Mouse (Mus musculus): ENCODE measurements around the gene Zfp316.

The Zfp316 gene

GRCm38 (mm10) chr5:143275761-143276160 lies 5.9 kb upstream of the Zfp316 start:
- no peak for DNase-seq

GRCm38 (mm10) chr5:143272540-143273330 lies 2.9 kb upstream of the Zfp316 start:
- DNase-seq = no peak

- no peak for DNase-seq
Observed at GRCm38 (mm10) chr5:143272108-143272507, 2.3 kb upstream of the Zfp316 start.

GRCm38 (mm10) chr5:143271642-143272041 lies 1.8 kb upstream of the Zfp316 start:
- no peak for DNase-seq

GRCm38 (mm10) chr5:143270151-143270519 lies 313 bp upstream of the Zfp316 start:
- DNase-seq = no peak

GRCm38 (mm10) chr5:143268985-143269362 lies 848 bp downstream of the Zfp316 start:
- no peak for DNase-seq

- DNase-seq = no peak
Observed at GRCm38 (mm10) chr5:143266794-143267193, 3.0 kb downstream of the Zfp316 start.

GRCm38 (mm10) chr5:143265409-143265808 lies 4.4 kb downstream of the Zfp316 start:
- DNase-seq = no peak

GRCm38 (mm10) chr5:143264689-143265088 lies 5.1 kb downstream of the Zfp316 start:
- no peak for DNase-seq

- no peak for DNase-seq
Observed at GRCm38 (mm10) chr5:143261636-143262035, 8.2 kb downstream of the Zfp316 start.

GRCm38 (mm10) chr5:143255802-143256201 lies 14.0 kb downstream of the Zfp316 start:
- no peak for DNase-seq

GRCm38 (mm10) chr5:143255131-143255519 lies 14.7 kb downstream of the Zfp316 start:
- DNase-seq = no peak

- peak in 1 of 2 experiments; percentile 7 for DNase-seq
Observed at GRCm38 (mm10) chr5:143254487-143255130, 15.2 kb downstream of the Zfp316 start.

- peak in 1 of 2 experiments; percentile 7 for DNase-seq
Observed at GRCm38 (mm10) chr5:143253881-143254486, 15.8 kb downstream of the Zfp316 start.

GRCm38 (mm10) chr5:143253186-143253880 lies 16.5 kb downstream of the Zfp316 start:
- peak in 1 of 2 experiments; percentile 6 for DNase-seq

- no peak for DNase-seq
Observed at GRCm38 (mm10) chr5:143252791-143253185, 17.0 kb downstream of the Zfp316 start.

GRCm38 (mm10) chr5:143252039-143252438 lies 17.8 kb downstream of the Zfp316 start:
- DNase-seq = no peak

- DNase-seq = no peak
Observed at GRCm38 (mm10) chr5:143244926-143245325, 24.9 kb downstream of the Zfp316 start.

GRCm38 (mm10) chr5:143236036-143236435 lies 33.8 kb downstream of the Zfp316 start:
- no peak for DNase-seq

- peak; percentile 78 to 80 for DNase-seq
Observed at GRCm38 (mm10) chr5:143235028-143235693, 34.7 kb downstream of the Zfp316 start, which contains the start of gene Zfp12. Gene Zfp12 (plus strand): TSS chr5:143235163.

- no peak for DNase-seq
Observed at GRCm38 (mm10) chr5:143226790-143227189, 43.0 kb downstream of the Zfp316 start, which contains the start of gene Spdye4a. Gene Spdye4a (minus strand): TSS chr5:143226890.

GRCm38 (mm10) chr5:143222287-143222686 lies 47.5 kb downstream of the Zfp316 start:
- DNase-seq = no peak

- DNase-seq = no peak
Observed at GRCm38 (mm10) chr5:143220996-143221395, 48.8 kb downstream of the Zfp316 start.
